ENCODE assay signal across 20 mouse cellular contexts in genomic region chr11:18973808-18974207, GRCm38 (mm10). TPM values are rescaled to one million over a fixed set of nuclear protein-coding genes. Genes with fewer than 3 reads are reported as not detected.
DNase-seq lines count a peak whose midpoint lies in the region; ATAC-seq and TF ChIP-seq lines count a peak whose summit lies in the region.
"Had no signal": no experiment of that assay in that cellular context is flagged by ENCODE, and none has a peak within 500 bp of the region (broad histone marks: within the 10 kb centered on the region; RNA-seq: fewer than 3 reads in every experiment).

No protein-coding gene starts in this region.

- WGBS in heart, embryonic 10.5 days: 5% methylated on average over 3 of the region's 3 CpGs
- 29% methylated on average over 3 of the region's 3 CpGs for WGBS in lung, embryonic 16.5 days
- 13% methylated on average over 3 of the region's 3 CpGs for WGBS in liver, embryonic 14.5 days (ENCODE audit: insufficient replicate concordance)

- H3K4me3 ChIP-seq in heart, embryonic 10.5 days: no peak overlapping the region
- no peak overlapping the region for H3K4me3 ChIP-seq in lung, embryonic 16.5 days (ENCODE audit: low read length)
- no peak overlapping the region for H3K4me3 ChIP-seq in liver, embryonic 14.5 days (ENCODE audit: insufficient read depth in 1 of 2, low read depth in 2 of 2, low read length in 2 of 2)
- H3K4me3 ChIP-seq: limb, embryonic 10.5 days had no signal

- H3K4me1 ChIP-seq in heart, embryonic 10.5 days: peaks cover 63% of the 10 kb centered on the region
- peaks cover 14% of the 10 kb centered on the region for H3K4me1 ChIP-seq in lung, embryonic 16.5 days (replicated peaks; ENCODE audit: control insufficient read depth, insufficient read depth, low read length)
- peaks cover 0 to 19% of the 10 kb centered on the region in 2 experiments; a peak in 3 of 4 replicates for H3K4me1 ChIP-seq in liver, embryonic 14.5 days (replicated peaks; ENCODE audit: control insufficient read depth in 2 of 2, insufficient read depth in 2 of 2, low read length in 1 of 2)

- no peaks in the 10 kb centered on the region for H3K27me3 ChIP-seq in heart, embryonic 10.5 days (ENCODE audit: insufficient read depth, poor library complexity, severe bottlenecking)
- H3K27me3 ChIP-seq in lung, embryonic 16.5 days (ENCODE audit: control insufficient read depth, insufficient read depth, low read depth, low read length): no peaks in the 10 kb centered on the region
- no peaks in the 10 kb centered on the region for H3K27me3 ChIP-seq in liver, embryonic 14.5 days (ENCODE audit: control insufficient read depth, insufficient read depth, low read length)
- H3K27me3 ChIP-seq: Patski had no signal

- no peak overlapping the region for H3K4me2 ChIP-seq in lung, embryonic 16.5 days (ENCODE audit: low read depth, low read length)
- H3K4me2 ChIP-seq in liver, embryonic 14.5 days (ENCODE audit: low read depth): no peak overlapping the region

- no peak overlapping the region for H3K9ac ChIP-seq in lung, embryonic 16.5 days (ENCODE audit: low read length)
- no peak overlapping the region for H3K9ac ChIP-seq in liver, embryonic 14.5 days (replicated peaks)

- H3K36me3 ChIP-seq in heart, embryonic 10.5 days: peaks cover 27% of the 10 kb centered on the region
- H3K36me3 ChIP-seq in lung, embryonic 16.5 days (ENCODE audit: control insufficient read depth, insufficient read depth, low read length): no peaks in the 10 kb centered on the region
- no peaks in the 10 kb centered on the region for H3K36me3 ChIP-seq in liver, embryonic 14.5 days (replicated peaks; ENCODE audit: control insufficient read depth, insufficient read depth, low read depth)

- H3K9me3 ChIP-seq in heart, embryonic 10.5 days: no peaks in the 10 kb centered on the region
- H3K9me3 ChIP-seq in lung, embryonic 16.5 days (ENCODE audit: control insufficient read depth, low read length): no peaks in the 10 kb centered on the region
- no peaks in the 10 kb centered on the region for H3K9me3 ChIP-seq in liver, embryonic 14.5 days (ENCODE audit: control insufficient read depth, low read length)
- H3K9me3 ChIP-seq: limb, embryonic 10.5 days had no signal

- H3K27ac ChIP-seq in heart, embryonic 10.5 days: peak overlapping the region; percentile 59
- H3K27ac ChIP-seq in lung, embryonic 16.5 days (ENCODE audit: low read length): no peak overlapping the region; the same call in 1 of the 2 replicates
- no peak overlapping the region for H3K27ac ChIP-seq in liver, embryonic 14.5 days
- H3K27ac ChIP-seq: limb, embryonic 10.5 days had no signal

- no peak for TF ChIP-seq CTCF in liver, embryonic 14.5 days (IDR thresholded peaks at IDR 0.05; ENCODE audit: low read depth)

- peak; percentile 79 for DNase-seq in heart, embryonic 10.5 days (ENCODE audit: low spot score)
- DNase-seq in heart, postnatal 14 days: no peak
- DNase-seq in lung, postnatal 10 days: no peak
- peak; percentile 35 for DNase-seq in MN1 (ENCODE audit: low spot score)
- DNase-seq in liver, embryonic 14.5 days (ENCODE audit: low read depth in 3 of 3, low spot score in 3 of 3): no peak
- no peak for DNase-seq in frontal cortex, postnatal 10 days (ENCODE audit: low spot score in 2 of 2)
- no peak for DNase-seq in gastrocnemius, postnatal 14 days
- DNase-seq: adrenal gland, adult 8-10 months; cerebellum, postnatal 25 days; gastrocnemius, postnatal 25 days; kidney, adult 11 months; layer of hippocampus, postnatal 36 days; lung, postnatal 14 days; midbrain, embryonic 14.5 days; right cerebral cortex, adult 18-20 months; thymus, adult 2 months had no signal

- ATAC-seq in lung, embryonic 16.5 days (ENCODE audit: low read depth): peak; percentile 45; the same call in 1 of the 2 replicates
- peak; percentile 6; the same call in 1 of the 2 replicates for ATAC-seq in liver, embryonic 14.5 days (ENCODE audit: insufficient read depth)
- ATAC-seq: forebrain, embryonic 14.5 days; Patski had no signal

- intact Hi-C loops in heart, postnatal 14 days (cut with DNase I): no loop called here
- intact Hi-C loops in gastrocnemius, postnatal 14 days (cut with DNase I; ENCODE audit: low total_unique reads): no loop called here

- no peak for TF ChIP-seq EP300 in liver, embryonic 14.5 days (IDR thresholded peaks at IDR 0.05; ENCODE audit: low read depth)

RNA-seq across cellular contexts. Expression of gene Meis1, which starts 45.0 kb away (rescaled TPM):
- polyA plus RNA-seq in heart, embryonic 10.5 days (2016; fragmentation: Nextera tagmentation; extraction: Ambion mirVana): 111 and 139 TPM in 2 replicates
- total RNA-seq in heart, postnatal 14 days (2021): 10 to 100 TPM; 30.1 to 33.9 TPM
- 94.4 and 99.9 TPM in 2 replicates for polyA plus RNA-seq in lung, embryonic 16.5 days (2015; fragmentation: Nextera tagmentation; extraction: Ambion mirVana)
- 4.8 and 6.2 TPM in 2 replicates for polyA plus RNA-seq in liver, embryonic 14.5 days (2012; rRNA removed)
- polyA plus RNA-seq in liver, embryonic 14.5 days (2014; fragmentation: Nextera tagmentation; extraction: Ambion mirVana): 5.6 and 5.8 TPM in 2 replicates
- total RNA-seq in gastrocnemius, postnatal 14 days (2021): 1 to 10 TPM; 4.1 to 4.5 TPM

Comparison
In these comparisons a context has a peak if more than half of its experiments do, and no peak if none do; other contexts are left out.
1. DNase-seq: peak in heart, embryonic 10.5 days (single experiment) and MN1 (single experiment); none in heart, postnatal 14 days (0 of 2), lung, postnatal 10 days (single experiment), liver, embryonic 14.5 days (0 of 3), frontal cortex, postnatal 10 days (0 of 2) and gastrocnemius, postnatal 14 days (single experiment).
2. RNA of gene Meis1, which starts 45.0 kb away (polyA plus RNA-seq): 111 to 139 TPM in heart, embryonic 10.5 days and 94.4 to 99.9 TPM in lung, embryonic 16.5 days; 4.8 to 6.2 TPM in liver, embryonic 14.5 days; every median in the first group is over 10 times any median in the second.